Mouse (Mus musculus) embryonic facial prominence, embryonic 13.5 days (tissue): ENCODE measurements around the gene Epc2. TPM values are rescaled to one million over a fixed set of nuclear protein-coding genes. Genes with fewer than 3 reads are reported as not detected.

Source experiments
- polyA plus RNA-seq: library from polyadenylated mRNA; unstranded; fragments of >200 nt; fragmentation: Nextera tagmentation; extraction: Ambion mirVana; gene quantifications from 2 replicates; pipeline ENCODE4 v1.2.1, GENCODE M21; 2015

Epc2 gene
- polyA plus RNA-seq, 1 experiment from 2014 or later: 9.4 TPM

Other genes with a start within 250 kb of the Epc2 start
- gene Kif5c, start 167.8 kb downstream of the Epc2 start, polyA plus RNA-seq: 9.0 and 10.1 TPM in 2 replicates